Mouse (Mus musculus) heart, adult 8-10 months (tissue): ENCODE measurements around the gene Cisd1. TPM values are rescaled to one million over a fixed set of nuclear protein-coding genes. Genes with fewer than 3 reads are reported as not detected.
A peak's percentile ranks its signal among the peaks of the same experiment; 100 is the strongest.

ENCODE experiments used
- DNase-seq: peaks from one replicate; pipeline ENCODE4 v3.0.0; 2022; ENCODE audit warnings: low spot score
- total RNA-seq, 4 experiments: library from RNA; stranded (reverse); gene quantifications; 2 replicates each; pipeline ENCODE4 v1.2.4; 2022

Gene Cisd1
- total RNA-seq, 4 experiments from 2014 or later: 324 to 355 (median 343) TPM

DNA sequence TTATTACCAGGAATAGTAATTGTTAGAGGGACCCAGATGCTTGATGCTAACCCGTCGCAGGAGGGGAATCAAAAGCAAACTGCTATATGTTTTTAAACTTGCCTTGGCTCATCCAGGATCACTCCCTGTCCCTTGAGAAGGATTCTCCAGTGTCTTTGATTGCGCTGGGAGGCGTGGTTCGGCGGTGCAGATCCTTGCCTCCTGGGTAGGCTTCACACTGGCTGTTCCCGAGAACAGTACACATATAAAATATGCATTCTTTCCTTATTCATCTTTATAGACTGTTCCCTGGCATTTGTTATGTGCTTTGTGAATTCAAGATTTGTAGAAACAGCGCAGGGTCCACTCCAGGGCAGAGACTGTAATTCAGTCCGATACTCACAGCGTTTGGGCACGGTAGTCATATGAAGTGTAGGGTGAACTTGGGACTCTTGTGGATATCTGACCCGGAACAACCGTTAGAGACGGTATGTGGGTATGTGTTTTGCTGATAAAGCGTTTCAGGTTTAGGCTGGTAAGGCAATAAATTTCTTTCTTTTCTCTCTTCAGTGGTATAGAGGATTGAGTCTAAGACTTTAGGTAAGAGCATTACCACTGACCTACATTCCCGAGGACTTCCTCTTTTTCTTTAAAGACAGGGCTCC lies 4.0 kb upstream of the Cisd1 start:
- DNase-seq: peak; percentile 44

DNA sequence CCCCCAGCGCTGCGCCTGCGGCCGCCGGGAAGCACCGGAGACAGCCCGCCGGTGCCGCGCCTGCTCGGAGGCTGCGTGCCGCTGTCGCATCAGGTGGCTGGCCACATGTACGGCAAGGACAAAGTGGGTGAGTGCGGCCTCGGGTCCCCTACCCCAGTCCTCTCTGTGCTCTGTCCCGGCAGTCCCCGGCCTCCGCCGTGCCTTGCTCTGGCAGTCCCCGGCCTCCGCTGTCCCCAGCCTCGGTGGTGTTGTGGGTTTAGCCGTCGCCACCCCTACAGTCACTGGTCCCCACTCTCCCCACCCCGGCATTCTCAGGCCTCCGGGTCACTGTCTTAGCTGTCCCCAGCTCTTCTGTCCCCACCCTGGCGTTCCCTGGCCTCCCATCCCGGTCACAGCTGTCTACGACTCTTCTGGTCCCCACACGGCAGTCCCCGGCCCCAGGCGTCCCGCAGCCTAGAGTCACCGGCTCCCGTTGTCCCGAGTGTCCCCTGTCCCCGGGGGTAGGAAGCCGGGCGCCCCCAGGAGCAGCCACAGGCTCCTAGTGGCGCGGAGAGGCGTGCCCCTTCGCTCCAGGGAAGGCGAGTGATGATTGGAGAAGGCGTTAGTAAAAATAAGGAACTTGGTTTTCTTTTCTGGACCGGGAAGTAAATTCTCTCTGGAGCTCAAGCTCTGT lies 3.3 kb upstream of the Cisd1 start:
- DNase-seq: peak; percentile 36

DNA sequence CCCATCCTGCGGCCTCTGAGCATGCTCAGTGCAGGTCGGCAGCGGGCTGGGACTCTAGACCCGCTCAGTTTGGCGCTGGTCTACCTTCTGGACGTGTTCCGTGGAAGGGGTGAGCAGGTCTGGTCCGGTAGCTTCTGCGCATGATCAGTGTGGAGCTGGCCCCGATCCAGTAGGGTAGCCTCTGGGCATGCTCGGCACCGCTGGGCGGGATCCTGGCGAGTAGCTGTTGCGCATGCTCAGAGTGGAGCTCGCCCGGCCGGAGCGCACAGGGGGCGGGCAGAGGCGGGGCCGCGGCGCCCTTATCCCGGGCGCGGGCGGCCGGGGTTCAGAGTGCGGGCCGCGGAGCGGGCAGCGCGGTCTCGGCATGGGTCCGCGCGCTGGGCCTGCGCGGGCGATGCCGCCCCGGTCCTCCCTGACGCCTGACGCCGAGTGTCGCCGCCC lies 2.8 kb upstream of the Cisd1 start, which contains the start of gene Ipmk:
Ipmk (plus strand) TSS at position 255 of the 441 bp plus-strand sequence.
- DNase-seq: peak; percentile 100

DNA sequence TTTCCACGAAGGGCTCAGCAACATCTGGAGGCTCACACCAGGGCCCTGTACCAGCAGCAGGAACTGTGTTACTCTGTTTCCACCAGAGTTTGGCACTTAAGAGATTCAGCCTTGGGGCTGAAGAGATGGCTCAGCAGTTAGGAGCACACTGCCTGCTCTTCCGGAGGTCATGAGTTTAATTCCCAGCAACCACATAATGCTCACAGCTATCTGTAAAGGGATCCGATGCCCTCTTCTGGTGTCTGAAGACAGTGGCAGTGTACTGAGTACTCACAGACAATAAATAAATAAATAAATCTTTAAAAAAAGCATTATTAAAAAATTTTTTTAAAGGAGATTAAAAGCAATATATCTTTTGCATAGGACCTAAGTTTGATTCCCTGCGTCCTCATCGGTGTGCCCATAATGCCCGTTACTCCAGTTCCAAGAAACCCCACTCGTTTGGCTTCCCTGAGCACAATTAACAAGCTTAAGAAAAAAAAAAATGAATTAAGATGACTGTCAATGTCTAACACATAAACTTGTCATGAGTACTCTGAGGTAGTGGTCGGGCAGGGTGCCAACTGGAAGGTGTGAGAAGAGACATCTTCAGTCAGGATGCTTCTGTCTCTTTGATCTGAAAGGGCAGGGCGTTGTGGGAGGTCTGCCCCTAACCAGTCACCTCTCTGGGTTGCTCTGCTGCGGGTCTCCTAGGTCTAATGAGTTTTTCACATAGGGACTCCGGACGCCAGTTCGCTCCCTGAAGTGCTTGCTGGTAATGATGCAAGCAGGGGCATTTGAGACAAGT lies 2.2 kb upstream of the Cisd1 start:
- DNase-seq: no peak

DNA sequence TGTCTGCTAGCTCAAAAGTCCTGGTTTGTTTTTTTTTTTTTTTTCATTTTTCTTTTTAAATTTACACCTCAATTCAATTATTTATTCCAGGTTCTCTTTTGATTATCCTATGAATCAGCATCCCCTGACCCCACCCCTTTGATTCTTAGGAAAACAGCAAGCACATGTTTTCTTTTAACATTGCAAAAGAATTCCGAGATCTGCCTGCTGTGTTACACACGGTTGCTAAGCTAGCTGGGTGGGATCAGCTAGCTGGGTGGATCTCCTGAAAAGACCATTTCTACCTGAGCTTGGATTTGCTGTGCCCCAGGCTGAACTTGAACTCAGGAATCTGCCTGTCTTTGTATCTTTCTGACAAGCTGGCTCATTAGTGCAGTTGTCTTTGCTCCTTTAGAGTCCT lies 1.4 kb upstream of the Cisd1 start:
- no peak for DNase-seq

DNA sequence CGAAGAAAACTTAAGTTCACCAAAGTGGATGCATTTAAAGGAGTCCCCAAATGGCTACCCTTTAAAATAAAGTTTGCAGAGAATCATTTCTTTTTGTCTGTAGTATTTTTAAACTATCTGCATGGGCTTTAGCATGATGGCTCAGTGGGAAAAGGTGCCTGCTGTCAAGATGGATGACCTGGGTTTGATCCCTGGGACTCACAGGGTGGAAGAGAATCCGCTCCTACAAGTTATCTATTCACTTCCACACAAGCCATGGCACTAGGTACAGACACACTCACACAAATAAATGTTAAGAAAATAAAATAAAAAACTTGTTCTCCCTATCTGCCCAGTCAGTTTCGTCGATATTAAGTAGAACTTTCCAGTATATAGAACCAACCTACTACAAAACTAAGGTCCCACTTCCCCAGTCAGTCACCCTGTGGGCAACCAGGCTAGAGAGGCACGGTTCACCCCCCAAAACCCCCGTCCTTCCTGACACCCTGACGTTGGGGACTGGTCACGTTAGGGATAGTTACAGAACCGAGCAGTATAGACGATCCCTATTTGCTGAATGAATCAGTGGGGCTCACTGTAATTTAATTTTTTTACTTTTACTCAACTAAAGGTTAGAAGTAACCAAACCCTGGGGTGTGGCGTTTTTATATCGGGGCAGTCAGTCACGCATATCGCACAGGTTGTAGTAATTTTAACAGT lies 1.0 kb downstream of the Cisd1 start:
- no peak for DNase-seq

DNA sequence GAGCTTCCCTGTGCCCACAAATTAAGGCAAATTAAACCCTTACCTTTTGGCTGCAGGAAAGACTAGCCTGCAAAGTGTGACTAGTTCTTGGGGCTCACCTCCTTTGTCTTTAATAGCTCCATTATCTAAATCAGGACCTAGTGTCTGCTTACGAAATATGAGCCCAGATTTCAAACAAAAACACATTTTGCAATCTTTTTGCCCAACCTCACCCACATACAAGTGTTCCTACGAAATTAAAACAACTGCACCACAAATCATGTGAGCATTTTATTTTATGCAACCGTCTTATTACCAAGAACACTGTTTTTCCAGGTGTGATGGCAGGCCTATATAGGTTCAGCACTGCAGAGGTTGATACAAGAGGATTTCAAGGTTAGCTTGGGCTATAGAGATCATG lies 1.6 kb downstream of the Cisd1 start:
- DNase-seq: no peak

DNA sequence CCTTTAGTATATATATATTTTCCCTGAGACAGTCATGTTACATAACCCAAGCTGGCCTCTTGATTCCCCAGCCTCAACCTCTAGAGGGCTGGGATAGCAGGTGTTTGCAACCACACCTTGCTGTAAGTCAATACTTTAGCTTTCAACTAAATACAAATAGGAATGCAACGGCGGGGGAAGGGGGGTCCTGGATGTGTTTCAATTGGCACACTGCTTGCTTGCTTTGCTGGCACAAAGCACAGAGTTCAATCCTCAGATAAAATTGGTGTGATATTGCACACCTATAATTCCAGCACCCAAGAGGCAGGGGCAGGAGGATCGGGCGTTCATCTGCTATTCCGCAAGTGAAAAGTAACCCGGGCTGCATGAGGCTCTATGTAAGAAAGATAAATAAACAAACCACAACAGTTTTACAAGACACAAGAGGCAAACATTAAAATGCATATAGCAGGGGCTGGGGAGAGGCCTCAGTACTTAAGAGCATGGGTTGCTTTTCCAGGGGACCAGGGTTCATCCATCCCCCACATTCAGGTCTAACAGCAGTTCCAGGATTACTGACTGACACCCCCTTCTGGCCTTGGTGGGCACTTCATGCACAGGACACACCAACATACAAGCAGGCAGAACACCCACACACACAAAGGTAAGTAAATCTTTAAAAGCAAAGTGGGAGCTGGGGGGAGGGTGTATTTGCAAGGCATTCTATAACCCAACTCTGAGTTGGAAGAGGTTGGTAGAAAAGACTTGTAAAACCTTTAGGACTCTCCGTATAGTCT lies 2.5 kb downstream of the Cisd1 start:
- no peak for DNase-seq

DNA sequence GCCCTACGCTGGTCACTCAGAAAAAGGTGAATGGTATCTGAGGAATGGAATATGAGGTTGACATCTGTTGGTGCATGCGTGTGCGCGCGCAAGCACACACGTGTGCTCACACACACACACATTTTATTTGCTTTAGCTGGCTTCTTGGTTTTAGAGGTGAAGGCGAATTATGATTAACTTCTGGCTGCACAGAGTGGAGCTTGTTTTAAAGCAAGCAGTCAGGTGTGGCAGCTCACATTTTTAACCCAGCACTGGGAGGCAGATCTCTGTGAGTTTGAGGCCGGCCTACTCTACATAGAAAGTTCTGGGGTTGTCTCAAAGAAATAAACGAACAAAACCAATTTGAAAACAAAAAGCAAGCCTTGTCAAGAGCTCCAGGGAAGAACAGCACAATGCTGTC lies 3.5 kb downstream of the Cisd1 start:
- no peak for DNase-seq

DNA sequence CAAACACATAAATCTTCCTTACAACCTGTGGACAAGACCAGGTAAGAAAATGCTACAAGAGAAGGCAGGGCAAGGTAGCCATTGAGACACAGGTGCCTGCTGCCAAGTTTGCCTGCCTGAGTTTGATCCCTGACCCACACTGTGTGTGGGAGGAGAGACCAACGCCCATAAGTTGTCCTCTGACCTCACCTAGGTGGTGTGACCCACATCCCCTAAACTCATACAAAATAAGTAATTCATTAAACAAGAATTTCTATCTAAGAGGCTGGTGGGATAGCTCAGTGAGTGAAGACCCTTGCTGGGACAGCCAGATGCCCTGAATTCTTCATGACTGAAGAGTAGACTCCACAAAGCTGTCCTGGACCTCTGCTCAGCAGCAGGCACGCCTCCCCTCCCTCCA lies 4.6 kb downstream of the Cisd1 start:
- no peak for DNase-seq

DNA sequence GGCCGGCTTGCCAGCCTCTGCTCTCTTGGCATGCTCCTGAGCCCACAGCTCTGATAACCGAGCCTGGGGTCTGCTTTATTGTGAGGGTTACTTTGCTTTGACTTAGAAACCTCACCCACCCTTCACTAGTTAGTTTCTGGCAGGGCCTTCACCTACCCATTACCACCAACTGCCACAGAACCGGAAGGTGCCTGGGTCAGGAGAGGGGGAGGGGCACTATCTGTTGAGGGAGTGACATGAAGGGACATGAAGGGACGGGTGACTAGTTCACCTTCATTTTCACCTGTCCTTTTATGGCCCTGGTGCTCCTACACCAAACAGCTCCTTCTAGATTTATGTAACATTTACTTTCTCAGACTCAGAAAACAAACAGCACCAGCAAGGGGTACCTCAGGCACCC lies 5.3 kb downstream of the Cisd1 start:
- no peak for DNase-seq

DNA sequence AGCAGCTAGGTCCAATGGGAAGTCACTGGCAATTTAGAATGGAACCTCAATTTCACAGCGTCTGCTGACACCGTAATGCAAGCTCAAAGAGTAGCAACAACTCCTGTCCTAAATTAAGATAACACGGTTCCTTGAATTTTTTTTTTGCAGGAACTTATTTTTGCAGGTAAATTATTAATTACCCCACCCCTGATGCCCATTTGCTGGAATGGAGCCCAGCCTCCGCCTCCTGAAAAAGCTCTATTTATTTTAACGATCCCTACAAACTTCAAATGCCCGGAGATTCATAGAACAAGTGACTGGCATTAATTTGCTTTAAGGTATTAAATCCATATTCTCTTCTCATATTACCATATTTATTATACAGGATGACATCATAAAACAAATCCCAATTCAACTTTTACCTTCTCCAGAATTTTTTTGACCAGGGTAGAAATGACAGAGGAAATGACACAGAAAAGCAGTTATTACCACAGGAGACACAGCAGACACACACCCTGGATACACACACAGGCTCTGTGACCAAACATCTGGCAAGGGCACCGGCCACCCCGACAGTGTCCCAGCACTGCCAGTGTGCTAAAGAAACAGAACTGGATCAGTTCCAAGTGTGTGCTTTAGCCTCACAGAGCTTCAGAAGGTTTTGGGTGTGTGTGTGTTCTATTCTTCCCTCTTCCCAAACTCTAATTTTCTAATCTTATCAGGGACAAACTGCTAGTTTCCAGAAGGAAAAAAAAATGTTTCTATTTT lies 6.4 kb downstream of the Cisd1 start:
- no peak for DNase-seq

DNA sequence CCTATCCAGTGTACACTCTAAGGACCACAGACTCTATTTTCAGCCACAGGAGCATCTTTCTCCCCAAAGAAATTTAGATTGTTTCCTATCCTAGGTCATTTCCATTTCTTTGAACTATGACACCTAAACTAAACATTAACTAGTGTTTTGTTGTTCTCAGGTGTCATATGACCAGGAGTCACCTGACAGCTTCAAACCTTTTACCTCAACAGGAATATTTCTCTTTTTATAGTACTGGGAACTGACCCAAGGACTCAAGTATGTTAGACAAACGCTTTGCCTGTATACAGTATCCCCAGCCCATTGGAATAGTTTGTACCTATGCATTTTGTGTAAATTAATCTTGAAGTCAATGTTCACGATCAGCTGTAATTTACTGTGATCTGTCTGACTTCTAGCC lies 7.0 kb downstream of the Cisd1 start:
- DNase-seq: no peak

DNA sequence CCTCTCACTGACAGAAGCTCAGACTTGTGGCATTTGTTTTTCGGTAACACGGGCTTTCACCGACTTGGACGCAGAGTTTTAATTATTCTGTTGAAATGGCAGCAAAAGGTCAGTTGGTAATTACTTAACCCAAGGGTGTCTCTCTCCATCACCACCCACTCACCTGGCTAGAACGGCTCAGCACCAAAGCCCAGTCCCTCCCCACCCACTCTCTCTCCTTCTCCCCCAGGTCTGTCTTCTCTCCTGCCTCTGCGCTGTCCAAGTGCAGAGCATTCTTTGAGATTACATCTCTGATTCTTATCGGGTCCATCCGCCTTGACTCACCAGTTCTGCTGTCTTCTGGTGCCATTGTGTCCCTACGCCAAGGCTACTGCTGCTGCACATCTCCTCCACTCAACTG lies 11.9 kb downstream of the Cisd1 start:
- DNase-seq: no peak

DNA sequence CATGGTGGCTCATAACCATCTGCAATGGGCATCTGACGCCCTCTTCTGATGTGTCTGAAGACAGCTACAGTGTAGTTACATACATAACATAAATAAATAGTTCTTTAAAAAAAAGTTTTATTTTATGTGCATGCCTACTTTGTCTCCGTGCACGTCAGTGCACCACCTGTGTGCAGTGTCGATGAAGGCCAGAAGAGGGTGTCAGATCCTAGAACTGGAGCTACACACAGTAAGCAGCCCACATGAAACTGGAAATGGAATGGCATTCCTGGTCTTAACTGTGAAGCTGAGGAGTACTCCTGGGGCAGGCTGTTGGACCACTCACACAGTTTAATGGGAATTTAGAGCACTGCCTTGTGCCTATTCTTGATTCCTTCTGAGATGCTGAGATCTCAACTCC lies 12.4 kb downstream of the Cisd1 start:
- no peak for DNase-seq

DNA sequence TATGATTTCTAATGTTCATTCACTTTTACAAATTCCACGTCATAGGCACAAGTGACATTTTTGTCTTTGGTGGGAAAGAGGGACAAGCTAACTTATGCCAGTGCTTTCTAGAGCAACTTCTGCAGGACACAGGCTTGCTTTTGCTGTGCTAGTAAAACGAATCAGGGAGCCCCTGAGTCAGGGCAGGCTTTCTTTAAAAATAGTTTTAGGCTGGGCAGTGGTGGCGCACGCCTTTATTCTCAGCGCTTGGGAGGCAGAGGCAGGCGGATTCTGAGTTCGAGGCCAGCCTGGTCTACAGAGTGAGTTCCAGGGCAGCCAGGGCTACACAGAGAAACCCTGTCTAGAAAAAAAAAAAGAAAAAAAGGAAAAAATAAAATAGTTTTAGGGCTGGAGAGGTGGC lies 12.8 kb downstream of the Cisd1 start:
- no peak for DNase-seq

DNA sequence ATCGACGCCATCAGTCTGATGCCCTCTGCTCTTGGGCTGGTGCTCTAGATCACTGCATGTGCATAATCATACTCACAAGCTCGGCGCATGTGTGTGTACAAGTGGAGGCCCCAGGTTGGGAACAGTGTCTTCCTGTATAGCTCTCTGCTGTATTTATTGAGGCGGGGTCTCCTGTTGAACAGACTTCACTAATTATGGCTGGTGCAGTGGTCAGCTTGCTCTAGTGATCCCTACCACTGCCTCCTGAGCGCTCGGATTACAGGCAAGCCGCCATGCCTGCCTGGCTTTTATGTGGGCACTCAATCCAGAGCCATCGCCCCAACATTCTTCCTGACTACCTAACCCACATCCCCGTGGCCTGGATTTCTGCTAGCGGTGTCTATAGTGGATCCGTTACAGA lies 14.7 kb downstream of the Cisd1 start:
- DNase-seq: no peak

DNA sequence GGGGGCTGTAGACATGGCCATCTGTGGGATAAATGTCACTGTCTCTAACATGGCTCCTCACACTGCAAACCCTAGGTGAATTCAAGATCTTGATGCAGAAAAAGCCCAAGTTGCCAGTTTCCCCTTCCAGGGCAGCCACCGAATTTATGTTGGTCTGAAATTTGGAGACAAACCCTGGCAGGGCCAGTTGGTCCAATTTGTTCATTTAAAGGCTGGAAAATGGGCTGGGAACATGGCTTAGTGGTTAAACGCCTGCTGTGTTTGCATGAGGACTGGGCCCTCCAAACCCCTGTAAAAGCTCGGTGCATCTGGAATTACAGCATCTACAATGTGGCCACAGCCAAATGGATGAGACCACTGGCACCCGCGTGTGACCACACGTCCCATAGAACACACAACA lies 15.5 kb downstream of the Cisd1 start:
- no peak for DNase-seq

DNA sequence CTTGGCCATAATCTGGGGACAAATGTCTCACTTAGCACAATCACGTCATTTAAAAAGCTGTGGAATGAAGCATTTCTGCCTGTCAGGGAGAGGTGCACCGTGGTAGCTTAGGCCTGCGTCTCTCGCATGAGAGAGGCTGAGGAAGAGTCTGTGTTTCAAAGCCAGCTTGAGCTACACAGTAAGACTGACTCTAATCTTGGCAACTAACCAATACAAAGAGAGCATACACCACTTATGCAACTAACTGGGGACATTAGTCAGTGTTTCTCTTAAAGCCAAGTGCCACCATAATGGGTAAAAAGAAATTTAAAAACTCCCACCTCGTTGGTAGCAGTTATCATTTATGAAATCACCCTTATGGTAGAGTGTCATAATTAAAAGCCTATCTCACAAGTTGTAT lies 15.9 kb downstream of the Cisd1 start:
- no peak for DNase-seq

DNA sequence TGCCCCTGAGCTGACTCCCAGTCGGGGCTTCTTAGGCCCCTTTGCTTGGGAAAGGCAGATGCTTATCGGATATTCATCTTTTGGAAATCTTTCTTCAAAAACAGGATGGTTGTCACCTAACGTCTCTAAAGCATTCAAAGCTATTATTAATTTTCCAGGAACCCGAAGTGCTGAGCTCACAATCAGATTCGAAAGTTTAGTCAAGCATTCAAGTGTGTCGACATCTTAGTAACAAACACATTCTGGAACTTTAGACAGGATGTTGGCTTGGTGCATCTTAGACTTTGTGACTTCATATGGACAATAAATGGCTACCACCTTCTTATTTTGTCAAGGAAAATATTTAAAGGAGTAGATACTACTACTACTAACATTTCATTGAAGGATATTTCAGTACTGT lies 16.4 kb downstream of the Cisd1 start:
- no peak for DNase-seq

DNA sequence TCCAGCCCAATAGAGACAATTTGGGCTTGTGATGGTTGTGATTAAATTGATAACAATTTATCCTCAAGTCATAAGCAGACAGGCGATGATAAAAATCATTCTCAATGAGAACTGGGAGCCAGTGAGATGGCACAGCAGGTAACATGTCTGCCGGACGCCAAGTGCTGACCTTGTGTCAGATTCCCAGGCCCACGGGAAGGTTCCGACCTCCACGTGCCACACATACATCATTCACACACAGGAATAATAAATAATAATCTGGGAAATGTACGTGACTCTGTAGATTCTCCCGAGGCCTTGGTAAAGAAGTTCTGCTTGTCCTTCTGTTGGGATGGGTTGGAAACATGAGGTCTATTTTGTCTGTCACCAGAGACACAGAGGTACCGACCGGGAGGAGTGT lies 17.4 kb downstream of the Cisd1 start:
- DNase-seq: no peak
